ENCODE assay signal across 27 mouse cellular contexts in the genomic region with DNA sequence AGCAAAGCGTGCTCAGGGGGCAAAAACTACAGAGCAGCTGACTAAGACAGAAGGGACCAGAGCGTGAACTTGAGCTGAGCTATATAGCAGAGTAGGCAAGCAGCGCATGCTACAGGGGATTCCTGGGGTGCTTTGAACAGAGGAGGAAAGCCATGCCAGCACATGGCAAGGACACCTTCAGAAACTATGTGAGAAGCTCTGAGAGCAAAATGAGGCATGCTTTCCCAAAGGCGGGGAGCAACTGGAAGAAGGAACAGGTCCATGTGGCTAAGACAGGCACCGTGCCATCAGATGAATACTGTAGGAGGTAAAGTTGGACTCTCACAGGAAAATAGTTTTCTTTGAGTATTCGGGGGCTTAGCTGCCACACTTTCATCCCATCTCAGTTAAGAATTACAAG. TPM values are rescaled to one million over a fixed set of nuclear protein-coding genes. Genes with fewer than 3 reads are reported as not detected.
A peak's percentile ranks its signal among the peaks of the same experiment; 100 is the strongest.
DNase-seq lines count a peak whose midpoint lies in the region; ATAC-seq and TF ChIP-seq lines count a peak whose summit lies in the region.
"Had no signal": no experiment of that assay in that cellular context is flagged by ENCODE, and none has a peak within 500 bp of the region (broad histone marks: within the 10 kb centered on the region; RNA-seq: fewer than 3 reads in every experiment).

No protein-coding gene starts in this region.

- TF ChIP-seq CTCF in forebrain, postnatal 0 days (IDR thresholded peaks at IDR 0.05; ENCODE audit: low read depth) = no peak

- no peak overlapping the region for H3K9ac ChIP-seq in forebrain, postnatal 0 days
- no peak overlapping the region for H3K9ac ChIP-seq in forebrain, embryonic 11.5 days (ENCODE audit: low read length)
- 0 out of 2 replicates have a peak overlapping the region, but pooled peaks have one; percentile 25 for H3K9ac ChIP-seq in heart, embryonic 14.5 days (ENCODE audit: low read length)
- no peak overlapping the region for H3K9ac ChIP-seq in midbrain, embryonic 11.5 days (ENCODE audit: low read length)
- H3K9ac ChIP-seq: embryonic facial prominence, embryonic 12.5 days; embryonic facial prominence, embryonic 15.5 days; forebrain, embryonic 12.5 days; forebrain, embryonic 15.5 days; heart, embryonic 15.5 days; hindbrain, embryonic 14.5 days had no signal

- WGBS in forebrain, postnatal 0 days = 77% methylated on average over 6 of the region's 6 CpGs
- whole genome bisulfite sequencing in forebrain, embryonic 11.5 days = 93% methylated on average over 6 of the region's 6 CpGs
- 88% methylated on average over 6 of the region's 6 CpGs for WGBS in heart, embryonic 14.5 days
- 95% methylated on average over 6 of the region's 6 CpGs for WGBS in midbrain, embryonic 11.5 days
- WGBS in midbrain, embryonic 10.5 days = 92% methylated on average over 6 of the region's 6 CpGs

- peaks cover 6% of the 10 kb centered on the region; the same call in 1 of the 2 replicates for H3K4me1 ChIP-seq in forebrain, postnatal 0 days (ENCODE audit: insufficient read depth)
- peaks cover 14% of the 10 kb centered on the region; the same call in 1 of the 2 replicates for H3K4me1 ChIP-seq in forebrain, embryonic 11.5 days (replicated peaks; ENCODE audit: control insufficient read depth, insufficient read depth, low read length)
- H3K4me1 ChIP-seq in heart, embryonic 14.5 days (ENCODE audit: control insufficient read depth in 2 of 2, insufficient read depth in 2 of 2, low read length in 2 of 2) = peaks cover 12 to 43% of the 10 kb centered on the region in 2 experiments
- H3K4me1 ChIP-seq in midbrain, embryonic 11.5 days (ENCODE audit: control insufficient read depth, insufficient read depth, low read length) = peaks cover 12% of the 10 kb centered on the region
- peaks cover 30% of the 10 kb centered on the region for H3K4me1 ChIP-seq in midbrain, embryonic 10.5 days

- intact Hi-C loops in heart, postnatal 14 days (cut with DNase I) = no loop called here

- no peaks in the 10 kb centered on the region for H3K9me3 ChIP-seq in forebrain, postnatal 0 days (ENCODE audit: low read length)
- H3K9me3 ChIP-seq in forebrain, embryonic 11.5 days (ENCODE audit: control insufficient read depth, low read length) = no peaks in the 10 kb centered on the region
- no peaks in the 10 kb centered on the region for H3K9me3 ChIP-seq in heart, embryonic 14.5 days (ENCODE audit: control insufficient read depth, low read length)
- H3K9me3 ChIP-seq in midbrain, embryonic 11.5 days (ENCODE audit: control insufficient read depth, low read length) = no peaks in the 10 kb centered on the region
- no peaks in the 10 kb centered on the region for H3K9me3 ChIP-seq in midbrain, embryonic 10.5 days (replicated peaks)
- H3K9me3 ChIP-seq: embryonic facial prominence, embryonic 12.5 days; embryonic facial prominence, embryonic 15.5 days; forebrain, embryonic 12.5 days; forebrain, embryonic 15.5 days; heart, embryonic 10.5 days; heart, embryonic 15.5 days had no signal

- H3K36me3 ChIP-seq in forebrain, postnatal 0 days (ENCODE audit: insufficient read depth) = no peaks in the 10 kb centered on the region
- no peaks in the 10 kb centered on the region for H3K36me3 ChIP-seq in forebrain, embryonic 11.5 days (ENCODE audit: control insufficient read depth, insufficient read depth, low read length)
- H3K36me3 ChIP-seq in heart, embryonic 14.5 days (ENCODE audit: control insufficient read depth, insufficient read depth, low read length) = no peaks in the 10 kb centered on the region
- H3K36me3 ChIP-seq in midbrain, embryonic 11.5 days (ENCODE audit: control insufficient read depth, insufficient read depth, low read length) = no peaks in the 10 kb centered on the region
- H3K36me3 ChIP-seq in midbrain, embryonic 10.5 days = 0 out of 2 replicates have a peak, but pooled peaks cover 6% of the 10 kb centered on the region
- H3K36me3 ChIP-seq: embryonic facial prominence, embryonic 15.5 days; forebrain, embryonic 12.5 days; forebrain, embryonic 15.5 days; heart, embryonic 10.5 days; heart, embryonic 15.5 days had no signal

- peak; percentile 40; the same call in 1 of the 2 replicates for ATAC-seq in forebrain, postnatal 0 days
- no peak for ATAC-seq in forebrain, embryonic 11.5 days (replicated peaks; ENCODE audit: low FRiP score)
- ATAC-seq in heart, embryonic 14.5 days (ENCODE audit: insufficient number of reproducible peaks, insufficient read depth, low FRiP score, low read depth) = no peak
- no peak for ATAC-seq in midbrain, embryonic 11.5 days (ENCODE audit: low FRiP score)
- ATAC-seq: activated CD4-positive, CD25-positive, alpha-beta regulatory T cell, adult 4 months; forebrain, embryonic 15.5 days; hindbrain, postnatal 0 days; inflammation-experienced regulatory T-cells, adult 6 months had no signal

- H3K27me3 ChIP-seq in forebrain, postnatal 0 days (ENCODE audit: insufficient read depth, low read length) = no peaks in the 10 kb centered on the region
- H3K27me3 ChIP-seq in forebrain, embryonic 11.5 days (ENCODE audit: control insufficient read depth, insufficient read depth, low read length) = no peaks in the 10 kb centered on the region
- no peaks in the 10 kb centered on the region for H3K27me3 ChIP-seq in heart, embryonic 14.5 days (ENCODE audit: control insufficient read depth, insufficient read depth, low read length)
- no peaks in the 10 kb centered on the region for H3K27me3 ChIP-seq in midbrain, embryonic 11.5 days (ENCODE audit: control insufficient read depth, insufficient read depth, low read length)
- no peaks in the 10 kb centered on the region for H3K27me3 ChIP-seq in midbrain, embryonic 10.5 days (ENCODE audit: low read depth, poor library complexity, severe bottlenecking)
- H3K27me3 ChIP-seq: embryonic facial prominence, embryonic 12.5 days; embryonic facial prominence, embryonic 15.5 days; forebrain, embryonic 12.5 days; forebrain, embryonic 15.5 days; heart, embryonic 15.5 days had no signal

- no peak overlapping the region for H3K27ac ChIP-seq in forebrain, postnatal 0 days (ENCODE audit: low read depth, low read length)
- no peak overlapping the region for H3K27ac ChIP-seq in forebrain, embryonic 11.5 days (ENCODE audit: low read depth, low read length)
- H3K27ac ChIP-seq in heart, embryonic 14.5 days (replicated peaks in 1 of 2; ENCODE audit: control insufficient read depth in 1 of 2, insufficient read depth in 1 of 2, low read depth in 2 of 2, low read length in 2 of 2) = no peak overlapping the region
- no peak overlapping the region for H3K27ac ChIP-seq in midbrain, embryonic 11.5 days (ENCODE audit: low read depth, low read length)
- H3K27ac ChIP-seq in midbrain, embryonic 10.5 days (replicated peaks) = no peak overlapping the region
- H3K27ac ChIP-seq: embryonic facial prominence, embryonic 12.5 days; embryonic facial prominence, embryonic 15.5 days; forebrain, embryonic 12.5 days; forebrain, embryonic 15.5 days; heart, adult 2 months; heart, embryonic 10.5 days; heart, embryonic 15.5 days; hindbrain, embryonic 14.5 days; hindbrain, postnatal 0 days had no signal

- no peak overlapping the region for H3K4me2 ChIP-seq in forebrain, postnatal 0 days (ENCODE audit: low read depth)
- no peak overlapping the region for H3K4me2 ChIP-seq in forebrain, embryonic 11.5 days (ENCODE audit: low read depth, low read length, severe bottlenecking)
- no peak overlapping the region for H3K4me2 ChIP-seq in heart, embryonic 14.5 days (ENCODE audit: low read length)
- no peak overlapping the region for H3K4me2 ChIP-seq in midbrain, embryonic 11.5 days
- H3K4me2 ChIP-seq: embryonic facial prominence, embryonic 12.5 days; embryonic facial prominence, embryonic 15.5 days; forebrain, embryonic 12.5 days; forebrain, embryonic 15.5 days; heart, embryonic 15.5 days; hindbrain, embryonic 14.5 days had no signal

- H3K4me3 ChIP-seq in forebrain, postnatal 0 days (ENCODE audit: low read depth, low read length) = no peak overlapping the region
- H3K4me3 ChIP-seq in forebrain, embryonic 11.5 days (ENCODE audit: low read depth, low read length) = no peak overlapping the region
- H3K4me3 ChIP-seq in heart, embryonic 14.5 days (ENCODE audit: control insufficient read depth in 1 of 2, insufficient read depth in 1 of 2, low read depth in 1 of 2, low read length in 2 of 2) = no peak overlapping the region
- H3K4me3 ChIP-seq in midbrain, embryonic 11.5 days (ENCODE audit: low read depth, low read length) = no peak overlapping the region
- no peak overlapping the region for H3K4me3 ChIP-seq in midbrain, embryonic 10.5 days
- H3K4me3 ChIP-seq: embryonic facial prominence, embryonic 12.5 days; embryonic facial prominence, embryonic 15.5 days; forebrain, embryonic 12.5 days; forebrain, embryonic 15.5 days; heart, adult 2 months; heart, embryonic 10.5 days; heart, embryonic 15.5 days had no signal

- DNase-seq in forebrain, postnatal 0 days = no peak
- no peak for DNase-seq in forebrain, embryonic 11.5 days (ENCODE audit: low spot score)
- no peak for DNase-seq in heart, postnatal 14 days
- DNase-seq in midbrain, embryonic 11.5 days (ENCODE audit: low spot score, missing footprints) = peak; percentile 33
- DNase-seq in midbrain, embryonic 10.5 days (ENCODE audit: low spot score) = no peak
- DNase-seq: adrenal gland, adult 8-10 months; adrenal gland, postnatal 25 days; cerebellum, adult 11 months; cerebellum, adult 2 months; cerebellum, adult 9-11 months; cerebellum, postnatal 25 days; gastrocnemius, postnatal 25 days; heart, adult 2 months; heart, postnatal 10 days; heart, postnatal 4 days; kidney, adult 11 months had no signal

RNA-seq across cellular contexts. Expression of a gene that starts 13.6 kb away (rescaled TPM):
- total RNA-seq in forebrain, postnatal 0 days (2014; rRNA removed) = 42.1 and 46.8 TPM in 2 replicates
- polyA plus RNA-seq in forebrain, postnatal 0 days (2015; fragmentation: Nextera tagmentation; extraction: Ambion mirVana) = 8.9 and 9.1 TPM in 2 replicates
- polyA plus RNA-seq in forebrain, embryonic 11.5 days (2014; fragmentation: Nextera tagmentation; extraction: Ambion mirVana) = 42.9 and 44.7 TPM in 2 replicates
- 21.8 and 23.7 TPM in 2 replicates for polyA plus RNA-seq in heart, embryonic 14.5 days (2014; fragmentation: Nextera tagmentation; extraction: Ambion mirVana)
- 10 to 100 TPM; 22.3 to 24.3 TPM for total RNA-seq in heart, postnatal 14 days (2021)
- 37.3 and 41.2 TPM in 2 replicates for polyA plus RNA-seq in midbrain, embryonic 11.5 days (2014; fragmentation: Nextera tagmentation; extraction: Ambion mirVana)
- polyA plus RNA-seq in midbrain, embryonic 10.5 days (2016; fragmentation: Nextera tagmentation; extraction: Ambion mirVana) = 37.1 and 38.6 TPM in 2 replicates
- polyA plus RNA-seq: inflammation-experienced regulatory T-cells, adult 6 months had no signal
